Mouse (Mus musculus) liver (tissue): ENCODE results near the gene Pitpnm3.

Source experiments
- DNase-seq: peaks from one replicate; pipeline ENCODE4 v3.0.0-alpha.2; 2020; ENCODE audit warnings: mixed read lengths

Gene Pitpnm3

DNA sequence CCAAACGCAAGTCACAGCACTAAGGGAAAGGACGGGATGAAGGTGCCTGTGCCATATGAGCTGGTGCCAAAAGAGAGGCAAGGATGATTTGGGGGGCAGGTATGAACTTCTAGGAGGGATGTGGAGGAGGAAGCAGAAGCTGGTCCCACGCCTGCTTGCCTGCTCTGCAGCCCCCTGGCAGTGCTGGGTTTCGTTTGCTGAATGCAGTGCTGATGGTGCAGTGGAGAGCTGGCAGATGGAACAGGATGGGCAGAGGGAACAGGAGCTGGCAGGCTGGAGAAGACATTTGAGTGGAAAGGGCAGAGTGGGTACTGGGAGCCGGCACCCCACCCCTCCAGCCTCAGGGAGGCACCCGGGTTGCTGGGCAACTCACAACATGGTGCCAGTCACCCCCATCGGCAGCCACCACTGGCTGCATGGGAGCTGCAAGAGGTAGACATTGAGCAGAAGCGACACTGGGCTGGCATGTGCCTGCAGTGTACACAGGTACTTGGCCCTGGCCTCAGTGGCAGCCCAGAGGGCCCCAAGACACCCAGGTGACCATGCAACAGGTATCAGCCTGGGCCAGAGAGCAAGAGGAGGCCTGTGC is 86.3 kb downstream of the Pitpnm3 start:
- DNase-seq = no peak

DNA sequence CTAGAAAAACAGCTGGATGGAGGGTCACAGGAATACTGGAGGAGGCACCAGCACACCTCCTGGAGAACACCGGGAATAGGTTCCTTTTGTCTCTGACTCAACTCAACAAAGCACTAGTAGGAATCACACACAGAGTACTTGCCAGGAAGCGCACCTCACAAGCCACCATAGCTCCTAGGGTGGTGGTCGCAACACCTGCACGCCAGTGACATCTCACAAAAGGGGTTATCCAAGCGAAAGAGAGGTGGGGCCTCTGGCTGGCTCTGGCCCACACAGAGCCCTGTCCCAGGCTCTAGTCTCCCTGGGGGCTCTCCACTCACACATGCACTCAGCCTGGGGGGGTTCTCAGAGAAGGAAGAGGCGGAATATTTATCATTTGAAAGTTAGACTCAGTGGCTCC is 86.8 kb downstream of the Pitpnm3 start:
- DNase-seq = no peak

DNA sequence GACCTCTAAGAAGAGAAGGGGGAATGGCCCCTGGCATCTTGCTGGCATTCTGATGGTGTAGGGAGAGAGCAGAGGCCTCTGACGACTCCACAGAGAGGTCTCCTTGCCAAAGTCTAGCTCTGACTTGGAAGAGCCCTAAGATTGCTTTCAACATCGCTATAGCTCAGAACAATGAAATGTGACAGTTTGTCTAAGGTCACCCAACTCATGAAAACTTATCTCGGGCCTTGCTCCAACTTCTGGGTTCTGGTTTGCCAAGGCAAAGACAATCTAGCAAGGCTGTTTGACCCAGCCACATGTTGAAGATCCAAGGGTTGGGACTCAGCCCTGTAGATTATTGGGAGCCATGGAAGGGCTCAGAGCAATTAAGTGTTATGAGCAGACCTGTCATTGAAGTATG is 91.3 kb downstream of the Pitpnm3 start:
- DNase-seq = no peak

DNA sequence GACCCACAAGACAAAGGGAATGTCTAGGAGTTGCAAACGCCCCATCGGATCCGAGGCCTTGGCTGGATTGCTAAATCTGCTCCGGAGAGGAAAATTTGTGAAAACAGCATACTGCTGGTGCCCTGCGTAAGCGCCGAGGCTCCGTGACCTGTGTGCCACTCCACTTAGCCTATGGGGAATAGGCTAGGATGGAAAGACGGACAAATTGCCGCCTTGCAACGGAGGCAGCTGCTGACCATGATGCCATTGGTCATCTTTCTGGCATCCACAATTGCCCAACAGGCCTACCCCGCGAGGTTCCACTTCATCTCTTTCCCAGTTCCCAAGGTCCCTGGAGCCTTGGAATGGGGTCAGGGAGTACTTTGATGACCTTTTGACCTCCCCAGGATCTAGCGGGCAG is 92.9 kb downstream of the Pitpnm3 start:
- DNase-seq = no peak

DNA sequence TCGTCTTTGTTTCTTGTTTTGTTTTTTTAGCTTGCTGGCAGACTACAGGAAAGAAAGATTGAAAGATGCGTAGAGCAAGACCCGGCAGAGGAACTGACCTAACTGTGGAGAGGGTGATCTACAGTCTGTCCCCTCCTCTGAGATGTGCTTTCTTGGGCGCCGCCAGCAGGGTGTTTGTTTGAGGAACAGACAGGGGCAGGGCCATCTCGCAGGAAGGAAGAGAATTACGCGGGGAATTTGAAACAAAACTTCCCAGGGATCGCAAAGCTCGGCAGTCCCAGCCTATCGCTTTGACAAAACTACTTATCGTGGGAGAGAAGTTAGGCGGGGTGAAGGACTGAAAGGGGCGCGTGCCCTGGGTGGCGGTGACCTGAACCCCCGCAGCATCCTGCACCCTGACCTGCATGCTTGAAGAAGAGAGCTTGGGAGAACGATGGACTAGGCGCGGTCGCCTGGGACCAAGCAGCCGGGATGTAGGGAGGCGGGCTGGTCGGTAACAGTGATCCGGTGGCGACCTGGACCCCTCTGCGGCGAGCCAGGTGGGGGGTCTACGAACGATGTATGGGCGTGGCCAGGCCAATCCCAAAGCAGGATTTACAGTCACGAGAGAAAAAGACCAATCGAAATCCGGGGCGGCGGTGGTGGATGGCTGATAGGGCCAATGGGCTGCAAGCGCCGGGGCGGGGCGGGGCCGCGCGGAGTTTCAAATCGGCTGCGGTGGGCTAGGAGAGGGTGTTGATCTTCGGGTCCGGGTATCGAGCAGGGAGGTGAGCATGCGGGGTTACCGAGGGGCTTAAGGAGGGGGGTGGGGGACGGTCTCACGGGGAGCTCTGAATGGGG is 93.6 kb downstream of the Pitpnm3 start, which contains the start of gene Pimreg:
Pimreg (plus strand) TSS at position 265 of the 840 bp plus-strand sequence.
- DNase-seq = peak; percentile 86

DNA sequence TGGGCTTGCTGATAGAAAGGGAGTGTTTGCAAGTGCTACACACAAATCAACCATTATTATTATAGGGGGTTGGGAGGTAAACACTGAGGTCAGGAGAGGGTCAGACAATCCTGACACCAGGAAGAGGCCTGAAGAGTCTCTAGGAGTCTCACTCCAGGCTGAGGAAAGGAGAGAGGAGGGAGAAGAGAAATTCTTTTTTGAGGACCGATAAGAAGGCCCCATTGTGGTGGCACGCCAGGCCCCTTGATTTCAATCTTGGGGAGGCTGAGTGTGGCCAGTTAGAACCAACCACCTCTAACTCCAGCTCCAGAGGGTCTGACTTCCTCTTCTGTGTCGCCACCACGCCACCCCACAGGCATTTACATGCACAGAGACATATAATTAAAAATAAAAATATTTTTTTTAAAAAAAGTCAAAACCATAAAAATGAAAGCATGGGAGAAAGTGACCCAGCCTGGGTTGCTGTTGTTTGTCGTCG is 94.2 kb downstream of the Pitpnm3 start:
- no peak for DNase-seq

DNA sequence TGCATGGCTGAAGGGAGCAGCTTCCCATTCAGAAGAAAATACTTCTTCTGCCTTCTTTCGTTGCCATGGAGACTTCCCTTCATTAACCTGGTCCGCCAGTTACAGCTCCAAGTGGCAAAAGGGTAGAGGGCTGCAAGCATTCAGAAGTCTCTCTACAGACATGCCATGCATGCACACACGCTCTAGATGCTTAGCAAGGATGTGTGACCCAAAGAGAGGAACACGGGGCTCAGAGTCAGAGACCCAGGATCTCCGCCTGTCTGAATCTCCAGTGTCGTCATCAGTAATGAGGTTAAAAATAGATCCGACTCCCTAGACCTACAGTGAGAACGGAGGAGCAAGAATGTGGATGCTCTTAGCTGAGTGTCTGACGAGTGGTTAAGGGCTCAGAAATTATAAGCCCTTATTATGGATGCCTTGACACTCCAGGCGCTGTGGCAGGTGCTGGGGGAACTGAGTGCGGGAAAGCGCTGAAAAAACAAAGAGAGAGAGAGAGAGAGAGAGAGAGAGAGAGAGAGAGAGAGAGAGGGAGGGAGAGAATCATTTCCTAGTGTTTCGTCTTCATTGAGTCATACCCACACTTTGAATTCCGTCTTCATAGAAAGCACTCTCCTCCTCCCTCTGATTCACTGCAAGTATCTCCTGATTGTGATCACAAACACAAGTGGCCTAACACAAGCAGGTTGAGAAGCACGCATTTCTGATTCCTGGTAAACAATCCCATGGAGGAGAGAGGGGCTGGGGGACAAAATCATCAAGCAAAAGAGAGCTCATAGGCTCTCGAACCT is 95.8 kb downstream of the Pitpnm3 start:
- no peak for DNase-seq

DNA sequence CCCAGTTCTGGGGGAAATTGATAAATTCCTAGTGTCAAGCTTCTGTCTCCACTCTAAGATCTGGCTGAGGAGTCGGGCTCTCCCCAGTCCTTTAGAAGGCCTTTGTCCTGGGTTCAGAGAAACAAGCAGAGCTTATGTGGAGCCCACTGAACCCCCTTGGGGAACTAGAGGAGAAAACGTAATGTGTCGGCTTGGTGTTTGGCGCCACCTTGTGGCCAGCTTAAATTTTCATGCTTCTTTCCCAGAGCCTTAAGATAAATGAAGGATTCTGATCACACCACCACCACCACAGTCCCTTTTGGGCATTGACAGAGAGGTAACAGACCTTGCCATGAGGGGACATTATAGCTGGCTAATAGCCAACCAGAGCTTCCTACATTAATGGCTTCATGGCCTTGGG is 97.6 kb downstream of the Pitpnm3 start:
- peak; percentile 60 for DNase-seq

DNA sequence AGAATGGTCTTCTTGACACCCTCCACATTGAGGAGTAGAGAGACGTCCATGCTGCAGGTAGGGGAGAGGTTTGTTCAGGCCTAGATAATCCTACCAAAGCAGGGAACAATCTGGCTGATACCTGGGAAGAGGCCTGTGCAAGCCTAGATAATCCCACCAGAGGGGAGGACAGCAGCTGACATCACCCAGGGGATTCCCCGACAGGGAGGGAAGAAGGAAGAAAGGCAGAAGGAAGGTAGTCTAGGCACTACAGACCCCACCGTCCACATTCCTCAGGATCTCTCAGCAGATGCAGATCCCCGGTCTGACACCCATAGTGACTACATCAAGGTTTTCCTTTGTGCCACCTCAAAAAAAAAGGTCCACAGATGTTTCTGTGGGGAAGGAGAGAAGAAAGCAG is 98.2 kb downstream of the Pitpnm3 start, which contains the start of gene Aipl1:
Aipl1 (minus strand) TSS at position 101 of the 400 bp plus-strand sequence.
- no peak for DNase-seq

DNA sequence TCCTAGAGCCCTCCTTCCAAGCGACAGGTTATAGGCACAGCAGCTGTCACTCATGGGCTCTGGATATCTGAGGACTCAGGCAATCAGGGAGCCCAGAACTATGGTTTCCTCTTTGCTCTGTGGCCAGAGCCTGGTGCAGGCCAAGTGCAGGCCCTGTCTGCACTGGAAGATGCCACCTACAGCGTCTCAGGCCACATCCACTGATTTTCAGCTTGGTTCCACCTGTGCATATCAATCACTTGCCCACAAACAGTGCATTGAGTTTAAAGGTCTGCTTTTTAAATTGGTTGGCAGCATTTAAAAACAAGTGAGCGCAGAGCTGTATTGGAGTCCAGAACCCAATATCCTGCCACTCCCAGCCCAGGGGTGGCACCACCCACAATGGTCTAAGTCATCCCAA is 103.0 kb downstream of the Pitpnm3 start:
- DNase-seq = no peak

DNA sequence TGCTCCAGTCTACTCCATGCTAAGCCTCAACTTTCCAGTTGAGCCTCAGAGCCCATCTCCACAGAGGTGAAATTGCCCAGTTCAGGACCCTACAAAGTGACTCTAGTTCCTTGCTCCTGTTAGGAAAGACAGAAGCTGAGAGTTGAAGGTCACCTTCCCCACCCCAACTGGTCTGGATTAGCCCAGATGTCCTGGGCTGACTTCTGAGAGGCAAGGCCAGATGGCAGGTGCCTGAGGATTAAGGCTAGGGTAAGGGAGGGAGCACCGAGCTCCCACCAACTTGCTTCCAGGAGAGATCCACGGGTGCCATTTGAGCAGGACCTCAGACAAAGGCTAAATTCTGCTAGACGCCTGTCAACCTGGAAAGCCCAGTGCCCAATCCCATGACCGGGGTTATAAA is 103.5 kb downstream of the Pitpnm3 start:
- DNase-seq = no peak

DNA sequence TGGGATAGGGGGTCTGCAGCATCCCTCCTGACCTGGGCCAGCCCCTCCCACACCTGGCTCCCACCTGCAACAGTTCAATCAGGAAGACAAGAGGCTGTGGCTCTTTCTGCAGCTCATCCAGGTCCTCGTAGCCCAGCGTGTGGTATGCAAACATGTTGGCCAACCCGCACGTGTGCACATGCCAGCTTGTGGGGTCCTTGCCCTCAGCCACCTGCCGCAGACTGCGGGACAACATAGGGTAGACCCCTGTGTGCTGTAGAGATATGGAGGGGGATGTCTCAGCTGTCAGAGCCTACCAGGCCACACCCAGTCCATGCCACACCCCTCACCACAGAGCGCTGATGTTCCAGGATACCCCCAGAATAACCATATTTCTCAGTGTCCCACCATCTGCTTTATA is 104.2 kb downstream of the Pitpnm3 start:
- DNase-seq = no peak

DNA sequence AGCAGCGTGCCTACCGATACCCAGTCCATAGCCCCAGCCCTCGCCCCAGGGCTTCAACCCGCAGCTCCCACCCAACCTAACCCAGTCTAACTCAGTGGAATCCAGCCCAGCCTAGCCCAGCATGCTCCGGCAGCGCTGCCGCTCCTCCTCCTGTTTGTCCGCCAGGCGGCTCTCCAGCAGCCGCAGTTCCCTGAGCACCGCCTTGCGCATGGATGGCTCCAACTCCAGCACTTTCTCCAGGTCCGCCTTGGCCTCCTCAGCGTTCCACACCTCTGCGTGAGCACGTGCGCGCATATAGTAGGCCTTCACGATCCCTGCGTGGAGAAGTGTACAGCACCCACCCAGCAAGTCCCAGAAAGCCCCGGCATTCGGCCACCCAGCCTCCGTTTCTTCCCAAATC is 106.4 kb downstream of the Pitpnm3 start:
- peak; percentile 39 for DNase-seq

DNA sequence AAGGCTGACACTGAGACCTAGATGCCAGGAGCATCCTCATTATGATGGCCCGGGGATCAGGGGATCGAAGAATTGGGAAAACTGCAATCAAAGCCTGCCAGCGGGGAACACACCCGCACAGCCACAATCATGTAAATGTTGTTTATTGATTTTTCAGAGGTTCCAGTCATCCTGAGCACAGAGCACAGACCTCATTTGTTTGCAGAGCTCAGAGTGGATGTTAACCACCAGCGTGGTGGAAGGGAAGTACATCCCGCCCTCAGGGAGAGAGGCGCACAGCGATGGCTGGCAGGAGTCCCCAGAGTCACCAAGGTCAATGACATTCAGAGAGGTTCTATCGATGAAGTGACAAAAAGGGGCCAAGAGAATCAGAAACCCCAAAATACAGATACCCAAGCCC is 107.7 kb downstream of the Pitpnm3 start:
- no peak for DNase-seq

DNA sequence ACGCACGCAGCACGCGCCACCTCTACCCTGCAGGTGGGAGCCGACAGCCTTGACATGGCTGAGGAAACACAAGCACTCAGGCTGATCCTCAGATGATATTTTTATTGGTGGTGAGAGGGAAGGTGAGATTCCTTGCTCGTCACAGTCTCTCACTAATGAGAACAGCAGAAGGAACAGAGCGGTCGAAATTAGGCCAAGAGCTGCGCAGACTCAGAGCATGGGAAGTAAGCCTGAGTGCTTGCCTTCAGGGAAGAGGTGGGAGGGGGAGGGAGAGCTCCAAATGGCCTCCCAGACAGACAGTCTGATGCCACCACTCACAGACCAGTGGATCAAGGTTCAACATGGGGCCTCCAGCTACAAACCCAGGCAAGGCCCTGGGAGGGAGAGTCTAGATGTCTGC is 109.1 kb downstream of the Pitpnm3 start:
- DNase-seq = no peak

DNA sequence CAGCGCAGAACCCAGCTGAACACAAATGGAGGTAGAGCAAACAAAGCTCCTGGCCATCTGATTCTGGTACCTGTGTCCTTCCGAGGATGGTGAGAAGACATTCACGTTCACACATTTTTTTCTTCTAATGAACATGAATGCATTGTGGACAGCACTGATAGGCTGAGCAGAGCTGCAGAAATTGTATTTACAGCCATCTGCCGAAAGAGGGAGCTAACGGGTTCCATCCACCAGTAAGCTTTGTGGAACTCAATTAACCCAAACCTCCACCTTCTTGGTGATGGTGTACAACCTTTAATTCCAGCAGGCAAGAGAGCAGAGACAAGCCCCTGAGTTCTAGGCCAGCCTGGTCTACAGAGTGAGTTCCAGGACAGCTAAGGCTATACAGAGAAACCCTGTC is 109.7 kb downstream of the Pitpnm3 start:
- peak; percentile 16 for DNase-seq

DNA sequence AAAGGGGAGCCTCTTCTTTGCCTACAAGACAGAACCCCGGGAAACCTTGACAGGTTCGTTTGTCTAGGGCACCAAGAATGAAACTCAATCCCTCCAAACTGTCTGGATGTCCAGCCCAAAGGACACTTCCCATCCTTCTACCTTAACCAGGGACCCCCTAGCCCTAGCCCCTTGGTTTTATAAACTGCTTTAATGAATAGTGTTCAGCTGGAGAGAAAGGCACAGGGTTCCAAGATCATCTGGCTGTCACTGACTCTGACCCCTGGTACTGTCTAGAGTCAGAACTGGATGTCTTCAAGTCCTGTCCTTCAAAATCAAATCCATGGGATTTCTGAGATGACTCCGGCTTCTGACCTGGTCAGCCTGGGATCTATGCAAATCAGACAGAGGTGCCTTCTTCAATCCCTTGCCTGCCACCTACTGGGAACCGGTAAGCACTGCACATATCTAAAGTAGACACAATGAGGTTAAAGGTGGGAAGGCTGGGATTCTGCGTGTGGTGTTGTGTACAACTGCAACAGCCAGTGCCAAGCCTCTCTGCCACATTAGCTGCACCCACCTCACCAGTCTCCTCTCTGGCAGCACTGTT is 111.3 kb downstream of the Pitpnm3 start:
- DNase-seq = peak; percentile 58

DNA sequence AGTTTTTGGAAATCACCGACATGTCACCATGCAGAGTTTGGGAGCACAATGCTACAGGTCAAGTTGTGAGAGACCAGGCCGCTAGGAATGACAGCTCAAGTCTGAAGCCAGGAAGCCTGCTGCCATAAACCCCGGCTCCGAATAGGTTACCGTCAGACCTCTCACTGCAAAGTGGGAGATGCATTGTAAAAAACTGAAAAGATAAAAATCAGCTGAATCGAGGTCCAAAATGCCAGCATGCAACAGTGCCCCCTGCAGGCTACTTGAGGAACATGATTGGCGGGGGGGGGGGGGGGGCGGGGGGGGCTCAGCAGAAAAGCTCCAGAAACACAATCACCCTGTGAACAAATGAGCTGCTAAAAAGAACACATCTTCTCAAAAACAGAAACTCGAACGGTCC is 112.0 kb downstream of the Pitpnm3 start:
- no peak for DNase-seq

DNA sequence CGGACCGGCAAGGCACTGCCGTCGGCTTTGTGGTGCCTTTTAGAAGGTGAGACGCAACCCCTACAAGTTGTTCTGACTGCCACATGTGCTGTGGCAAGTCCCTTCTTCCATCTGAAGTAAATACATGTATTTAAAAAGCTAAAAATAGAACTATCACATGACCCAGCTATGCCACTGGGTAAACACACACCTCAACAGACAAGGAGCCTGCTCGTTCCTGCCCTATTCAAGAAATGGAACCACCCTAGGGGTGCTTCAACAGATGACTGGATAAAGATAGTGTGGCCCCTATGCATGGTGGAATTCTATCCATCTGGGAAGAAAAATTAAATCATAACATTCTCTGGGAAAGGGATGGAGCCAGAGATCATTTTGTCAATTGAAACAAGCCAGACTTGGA is 112.8 kb downstream of the Pitpnm3 start:
- no peak for DNase-seq

DNA sequence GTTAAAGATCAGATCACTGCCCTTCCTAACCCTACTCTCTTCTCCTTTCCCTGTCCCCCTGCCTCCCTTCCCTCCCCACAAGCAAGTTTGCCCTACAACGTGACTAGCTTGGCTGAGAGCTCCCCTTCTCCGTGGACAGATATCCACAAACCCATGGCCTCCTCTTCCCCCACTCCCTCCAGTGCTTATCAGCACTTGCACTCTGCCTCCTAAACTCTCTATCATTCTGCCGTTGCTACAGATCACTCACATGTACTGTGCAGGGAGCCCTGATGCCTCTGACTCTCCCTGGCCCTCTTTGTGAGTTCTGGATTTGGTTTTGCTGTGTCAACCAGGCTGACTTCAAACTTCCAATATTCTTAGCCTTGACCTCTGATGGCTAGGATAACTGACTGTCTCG is 114.6 kb downstream of the Pitpnm3 start:
- peak; percentile 17 for DNase-seq

DNA sequence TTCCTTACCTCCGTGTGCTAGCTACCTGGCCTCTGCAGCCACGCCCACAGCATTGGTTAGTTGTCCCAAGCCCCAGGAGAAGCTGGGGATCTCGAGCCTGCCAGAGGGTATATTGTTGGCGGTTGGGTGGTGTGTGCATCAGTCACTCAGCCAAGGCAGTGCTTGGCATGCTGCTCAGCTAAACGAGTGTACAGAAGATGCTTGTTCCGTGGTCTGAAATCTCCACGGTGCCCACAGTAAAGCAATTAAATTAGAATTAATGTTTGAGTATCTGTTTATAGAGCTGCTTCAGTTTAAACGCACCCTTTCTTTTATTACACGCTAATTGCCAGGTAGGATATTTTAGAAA is 118.4 kb downstream of the Pitpnm3 start:
- DNase-seq = no peak

DNA sequence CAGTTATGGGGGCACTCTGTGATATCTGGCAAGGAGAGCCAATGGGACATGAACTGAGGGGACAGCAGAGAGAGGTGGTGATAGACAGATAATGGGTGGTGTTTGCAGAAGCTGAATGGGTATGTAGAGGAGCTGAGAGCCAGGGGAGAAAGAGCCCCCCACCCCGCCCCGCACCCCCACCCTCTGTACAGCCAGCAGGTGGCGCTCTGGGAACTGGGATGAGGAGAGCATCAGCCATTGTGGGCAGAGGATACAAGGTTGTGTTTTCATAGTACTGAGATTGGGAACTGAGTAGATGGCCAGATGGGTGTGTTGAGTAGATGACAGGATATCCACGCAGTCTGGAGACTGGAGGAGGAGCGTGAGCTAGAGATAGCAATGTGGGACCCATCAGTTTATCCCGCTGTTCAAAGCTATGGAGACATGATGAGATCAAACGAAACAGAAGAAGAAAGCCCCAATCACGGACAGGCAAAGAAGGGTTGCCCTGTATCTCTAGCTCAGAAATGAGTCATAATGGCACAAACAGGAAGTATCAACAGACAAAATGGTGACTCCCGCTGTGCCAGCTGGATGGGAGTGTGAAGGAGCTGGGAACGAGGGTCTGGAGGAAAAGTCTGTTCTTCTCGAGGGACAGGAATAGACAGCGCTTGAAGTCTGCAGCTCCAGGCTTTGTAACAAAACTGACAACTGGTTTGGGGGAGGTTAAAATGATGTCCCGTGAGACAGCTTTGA is 118.9 kb downstream of the Pitpnm3 start:
- DNase-seq = no peak

DNA sequence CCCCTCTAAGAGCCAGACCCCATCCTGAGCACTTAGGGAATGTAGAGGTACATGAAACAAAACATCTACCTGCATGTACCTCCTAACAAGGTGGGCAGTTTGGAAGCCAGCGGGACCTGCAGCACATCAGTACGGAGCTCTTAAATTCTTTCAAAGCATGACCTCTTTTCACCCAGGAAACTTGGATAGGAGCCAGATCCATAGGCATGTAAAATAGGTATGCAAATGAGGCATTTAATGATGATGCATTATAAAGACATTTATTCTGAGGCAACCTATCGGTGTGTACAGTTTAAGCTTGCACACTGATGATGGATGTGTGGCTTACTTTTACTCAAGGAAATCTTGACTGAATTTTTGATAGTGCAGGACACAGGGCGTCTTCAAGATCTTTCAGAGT is 120.9 kb downstream of the Pitpnm3 start:
- DNase-seq = no peak
